ENCODE assay signal across 8 mouse cellular contexts in the genomic region with DNA sequence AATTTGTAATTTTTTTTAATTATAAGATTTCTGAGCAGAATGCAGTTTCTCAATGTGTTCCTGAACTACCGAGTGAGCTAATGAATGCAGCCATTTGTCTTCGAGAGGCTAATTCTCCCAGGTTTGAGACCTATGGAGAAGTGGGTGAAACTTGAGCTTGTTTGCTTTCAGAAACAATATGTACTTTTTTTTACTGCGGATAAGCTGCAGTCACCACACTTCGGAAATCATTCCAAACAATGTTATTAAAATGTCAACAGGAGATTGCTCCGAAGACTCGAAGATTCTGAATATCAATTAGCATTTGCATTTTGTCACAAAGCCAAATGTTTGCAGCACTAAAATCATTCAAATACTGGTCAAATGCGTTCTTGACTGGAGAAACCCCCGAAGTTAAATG. TPM values are rescaled to one million over a fixed set of nuclear protein-coding genes. Genes with fewer than 3 reads are reported as not detected.
A peak's percentile ranks its signal among the peaks of the same experiment; 100 is the strongest.
DNase-seq lines count a peak whose midpoint lies in the region; ATAC-seq and TF ChIP-seq lines count a peak whose summit lies in the region.

No protein-coding gene starts in this region.

- no peak for TF ChIP-seq CTCF in gastrocnemius, adult 2 months (IDR thresholded peaks at IDR 0.05)
- no peak for TF ChIP-seq CTCF in ES-Bruce4 (IDR thresholded peaks at IDR 0.05; ENCODE audit: low read depth, low read length)
- no peak for TF ChIP-seq CTCF in liver, postnatal 0 days (IDR thresholded peaks at IDR 0.05; ENCODE audit: low read depth)

- H3K4me1 ChIP-seq in ES-Bruce4 (ENCODE audit: control insufficient read depth, insufficient read depth, low read length) = no peaks in the 10 kb centered on the region
- peaks cover 18% of the 10 kb centered on the region for H3K4me1 ChIP-seq in hindbrain, embryonic 10.5 days (replicated peaks)
- peaks cover 3% of the 10 kb centered on the region; the same call in 1 of the 2 replicates for H3K4me1 ChIP-seq in liver, postnatal 0 days (ENCODE audit: insufficient read depth)

- 2% methylated on average over 8 of the region's 8 CpGs for WGBS in hindbrain, embryonic 10.5 days
- WGBS in liver, postnatal 0 days (ENCODE audit: insufficient replicate concordance) = 14% methylated on average over 8 of the region's 8 CpGs

- no peak for DNase-seq in gastrocnemius, adult 2 months
- DNase-seq in gastrocnemius, postnatal 4 days (ENCODE audit: low spot score in 2 of 2) = no peak
- no peak for DNase-seq in hindbrain, embryonic 10.5 days (ENCODE audit: low spot score)
- no peak for DNase-seq in liver, postnatal 0 days
- DNase-seq in adrenal gland, adult 18-20 months (ENCODE audit: low spot score in 2 of 2) = no peak
- DNase-seq in gastrocnemius, postnatal 14 days = no peak
- DNase-seq in yolk sac, embryonic 10.5 days (ENCODE audit: low spot score) = no peak

- no peaks in the 10 kb centered on the region for H3K9me3 ChIP-seq in ES-Bruce4 (replicated peaks; ENCODE audit: control insufficient read depth, insufficient read depth, low read length, poor library complexity, severe bottlenecking)
- H3K9me3 ChIP-seq in hindbrain, embryonic 10.5 days = no peaks in the 10 kb centered on the region
- no peaks in the 10 kb centered on the region for H3K9me3 ChIP-seq in liver, postnatal 0 days (ENCODE audit: low read length)

- H3K9ac ChIP-seq in ES-Bruce4 (ENCODE audit: low read depth, poor library complexity, severe bottlenecking) = peak overlapping the region; percentile 80; the same call in 1 of the 2 replicates
- H3K9ac ChIP-seq in liver, postnatal 0 days (replicated peaks) = no peak overlapping the region

- no peak for ATAC-seq in liver, postnatal 0 days

- H3K36me3 ChIP-seq in ES-Bruce4 (ENCODE audit: control insufficient read depth, insufficient read depth, low read length, poor library complexity, severe bottlenecking) = no peaks in the 10 kb centered on the region
- no peaks in the 10 kb centered on the region for H3K36me3 ChIP-seq in hindbrain, embryonic 10.5 days
- H3K36me3 ChIP-seq in liver, postnatal 0 days (replicated peaks; ENCODE audit: insufficient read depth, low read length) = no peaks in the 10 kb centered on the region

- H3K27ac ChIP-seq in gastrocnemius, adult 2 months = peak overlapping the region; percentile 92; the same call in 1 of the 2 replicates
- no peak overlapping the region for H3K27ac ChIP-seq in ES-Bruce4 (ENCODE audit: insufficient read depth, low read length)
- peak overlapping the region; percentile 99 for H3K27ac ChIP-seq in hindbrain, embryonic 10.5 days
- H3K27ac ChIP-seq in liver, postnatal 0 days (ENCODE audit: low read depth) = no peak overlapping the region

- peak overlapping the region; percentile 83 for H3K4me2 ChIP-seq in liver, postnatal 0 days (ENCODE audit: low read depth, low read length)

- H3K27me3 ChIP-seq in ES-Bruce4 (ENCODE audit: control insufficient read depth, insufficient read depth, low read length, poor library complexity, severe bottlenecking) = no peaks in the 10 kb centered on the region
- H3K27me3 ChIP-seq in hindbrain, embryonic 10.5 days (ENCODE audit: insufficient read depth, poor library complexity, severe bottlenecking) = no peaks in the 10 kb centered on the region
- peaks cover 16% of the 10 kb centered on the region for H3K27me3 ChIP-seq in liver, postnatal 0 days (ENCODE audit: insufficient read depth, low read length)

- intact Hi-C loops in gastrocnemius, adult 2 months (cut with DNase I) = no loop called here
- intact Hi-C loops in gastrocnemius, postnatal 14 days (cut with DNase I; ENCODE audit: low total_unique reads) = no loop called here

- TF ChIP-seq EP300 in ES-Bruce4 (IDR thresholded peaks at IDR 0.05; ENCODE audit: insufficient read depth, low read depth, low read length) = no peak
- TF ChIP-seq EP300 in liver, postnatal 0 days (IDR thresholded peaks at IDR 0.05; ENCODE audit: low read depth) = no peak

- H3K4me3 ChIP-seq in gastrocnemius, adult 2 months = peak overlapping the region; percentile 97
- H3K4me3 ChIP-seq in ES-Bruce4 (ENCODE audit: low read depth, low read length) = no peak overlapping the region
- H3K4me3 ChIP-seq in hindbrain, embryonic 10.5 days = peak overlapping the region; percentile 97
- peak overlapping the region; percentile 76; the same call in 1 of the 2 replicates for H3K4me3 ChIP-seq in liver, postnatal 0 days (ENCODE audit: low read depth, low read length)

- TF ChIP-seq POLR2A in ES-Bruce4 (IDR thresholded peaks at IDR 0.05; ENCODE audit: insufficient read depth, low read length) = no peak

RNA-seq across cellular contexts. Expression of gene Adgrl2, which starts 0.7 kb away (rescaled TPM):
- total RNA-seq in gastrocnemius, adult 2 months (2021) = 10 to 100 TPM in 1 of 2 experiments, 1 to 10 TPM in 1; 9.6 to 12.0 TPM
- total RNA-seq in gastrocnemius, postnatal 4 days (2021) = 100 to 1,000 TPM in 1 of 2 experiments, 10 to 100 TPM in 1; 89.2 to 101 TPM
- 133 and 144 TPM in 2 replicates for polyA plus RNA-seq in ES-Bruce4 (2011; ENCODE audit: insufficient read depth, insufficient read length, low read depth, missing spikeins)
- 64.4 and 64.6 TPM in 2 replicates for polyA plus RNA-seq in hindbrain, embryonic 10.5 days (2016; fragmentation: Nextera tagmentation; extraction: Ambion mirVana)
- polyA plus RNA-seq in liver, postnatal 0 days (2015; fragmentation: Nextera tagmentation; extraction: Ambion mirVana) = 8.2 and 9.1 TPM in 2 replicates
- total RNA-seq in adrenal gland, adult 18-20 months (2021) = 10 to 100 TPM; 43.4 to 55.1 TPM
- 10 to 100 TPM; 26.4 to 30.5 TPM for total RNA-seq in gastrocnemius, postnatal 14 days (2021)

Comparison
In these comparisons a context has a peak if more than half of its experiments do, and no peak if none do; other contexts are left out.
1. H3K27ac ChIP-seq: peak in gastrocnemius, adult 2 months (single experiment) and hindbrain, embryonic 10.5 days (single experiment); none in ES-Bruce4 (single experiment) and liver, postnatal 0 days (single experiment).